Comparison of ENCODE assay signal across 21 mouse cellular contexts in genomic region chr15:99662371-99662770, GRCm38 (mm10). TPM values are rescaled to one million over a fixed set of nuclear protein-coding genes. Genes with fewer than 3 reads are reported as not detected.
DNase-seq lines count a peak whose midpoint lies in the region; ATAC-seq lines count a peak whose summit lies in the region.
"Had no signal": no experiment of that assay in that cellular context is flagged by ENCODE, and none has a peak within 500 bp of the region (broad histone marks: within the 10 kb centered on the region; RNA-seq: fewer than 3 reads in every experiment).

No protein-coding gene starts in this region.

- no peak overlapping the region for H3K4me2 ChIP-seq in hindbrain, embryonic 14.5 days (replicated peaks)
- H3K4me2 ChIP-seq in hindbrain, embryonic 16.5 days (ENCODE audit: low read length), result no peak overlapping the region
- no peak overlapping the region for H3K4me2 ChIP-seq in midbrain, embryonic 16.5 days (ENCODE audit: low read length)
- H3K4me2 ChIP-seq: forebrain, embryonic 13.5 days; liver, embryonic 15.5 days had no signal

- 64% methylated on average over 7 of the region's 7 CpGs for WGBS in hindbrain, embryonic 14.5 days
- 64% methylated on average over 7 of the region's 7 CpGs for WGBS in hindbrain, embryonic 16.5 days
- WGBS in midbrain, embryonic 16.5 days, result 49% methylated on average over 7 of the region's 7 CpGs
- WGBS in limb, embryonic 10.5 days, result 43% methylated on average over 7 of the region's 7 CpGs

- H3K4me3 ChIP-seq in hindbrain, embryonic 14.5 days (replicated peaks; ENCODE audit: low read length), result no peak overlapping the region
- no peak overlapping the region for H3K4me3 ChIP-seq in hindbrain, embryonic 16.5 days (ENCODE audit: low read length)
- H3K4me3 ChIP-seq in midbrain, embryonic 16.5 days (ENCODE audit: low read depth, low read length), result no peak overlapping the region
- no peak overlapping the region for H3K4me3 ChIP-seq in limb, embryonic 10.5 days
- H3K4me3 ChIP-seq: forebrain, embryonic 13.5 days; hindbrain, embryonic 10.5 days; liver, embryonic 15.5 days had no signal

- H3K36me3 ChIP-seq in hindbrain, embryonic 14.5 days (replicated peaks; ENCODE audit: control insufficient read depth, insufficient read depth), result no peaks in the 10 kb centered on the region
- H3K36me3 ChIP-seq in hindbrain, embryonic 16.5 days (ENCODE audit: control insufficient read depth, insufficient read depth, low read length), result no peaks in the 10 kb centered on the region
- H3K36me3 ChIP-seq in midbrain, embryonic 16.5 days (ENCODE audit: control insufficient read depth, insufficient read depth, low read length), result no peaks in the 10 kb centered on the region
- H3K36me3 ChIP-seq in limb, embryonic 10.5 days, result no peaks in the 10 kb centered on the region
- H3K36me3 ChIP-seq: hindbrain, embryonic 10.5 days; liver, embryonic 15.5 days had no signal

- no peaks in the 10 kb centered on the region for H3K9me3 ChIP-seq in hindbrain, embryonic 14.5 days (ENCODE audit: control insufficient read depth, low read length)
- H3K9me3 ChIP-seq in hindbrain, embryonic 16.5 days (ENCODE audit: control insufficient read depth, low read length), result no peaks in the 10 kb centered on the region
- no peaks in the 10 kb centered on the region for H3K9me3 ChIP-seq in midbrain, embryonic 16.5 days (replicated peaks; ENCODE audit: control insufficient read depth, low read length, poor library complexity, severe bottlenecking)
- H3K9me3 ChIP-seq in limb, embryonic 10.5 days (replicated peaks), result no peaks in the 10 kb centered on the region
- H3K9me3 ChIP-seq: forebrain, embryonic 13.5 days; hindbrain, embryonic 10.5 days; liver, embryonic 15.5 days had no signal

- DNase-seq in cerebellum, adult 9-11 months, result peak; percentile 45
- no peak for DNase-seq in cerebellum, adult 11 months
- DNase-seq in hindbrain, embryonic 14.5 days (ENCODE audit: low spot score), result no peak
- DNase-seq in R1 (ENCODE audit: low read depth, low spot score), result peak; percentile 33
- no peak for DNase-seq in right cerebral cortex, postnatal 4 days
- DNase-seq in limb, embryonic 10.5 days (ENCODE audit: low spot score), result no peak
- DNase-seq: adrenal gland, postnatal 14 days; cerebellum, adult 8-10 months; kidney, adult 11 months; left cerebral cortex, postnatal 4 days; lung, postnatal 10 days; thymus, postnatal 36 days had no signal

- no peak overlapping the region for H3K9ac ChIP-seq in hindbrain, embryonic 14.5 days
- no peak overlapping the region for H3K9ac ChIP-seq in hindbrain, embryonic 16.5 days (ENCODE audit: low read depth, low read length)
- no peak overlapping the region for H3K9ac ChIP-seq in midbrain, embryonic 16.5 days (ENCODE audit: low read depth, low read length)
- H3K9ac ChIP-seq: forebrain, embryonic 13.5 days; liver, embryonic 15.5 days had no signal

- no peak for ATAC-seq in hindbrain, embryonic 14.5 days (ENCODE audit: low FRiP score)
- no peak for ATAC-seq in hindbrain, embryonic 16.5 days
- ATAC-seq in midbrain, embryonic 16.5 days, result no peak
- ATAC-seq: activated CD4-positive, CD25-positive, alpha-beta regulatory T cell, adult 4 months; forebrain, embryonic 13.5 days had no signal

- H3K27me3 ChIP-seq in hindbrain, embryonic 14.5 days (ENCODE audit: control insufficient read depth, insufficient read depth, low read length), result no peaks in the 10 kb centered on the region
- no peaks in the 10 kb centered on the region for H3K27me3 ChIP-seq in hindbrain, embryonic 16.5 days (replicated peaks; ENCODE audit: control insufficient read depth, insufficient read depth, low read length)
- no peaks in the 10 kb centered on the region for H3K27me3 ChIP-seq in midbrain, embryonic 16.5 days (ENCODE audit: control insufficient read depth, insufficient read depth, low read depth, low read length)
- H3K27me3 ChIP-seq in limb, embryonic 10.5 days (ENCODE audit: low read depth, poor library complexity, severe bottlenecking), result peaks cover 55% of the 10 kb centered on the region

- H3K4me1 ChIP-seq in hindbrain, embryonic 14.5 days (replicated peaks; ENCODE audit: control insufficient read depth, insufficient read depth, low read length), result peaks cover 28% of the 10 kb centered on the region
- peaks cover 25% of the 10 kb centered on the region for H3K4me1 ChIP-seq in hindbrain, embryonic 16.5 days (ENCODE audit: control insufficient read depth, insufficient read depth, low read depth, low read length)
- H3K4me1 ChIP-seq in midbrain, embryonic 16.5 days (ENCODE audit: control insufficient read depth, insufficient read depth, low read length), result peaks cover 21% of the 10 kb centered on the region
- H3K4me1 ChIP-seq in limb, embryonic 10.5 days, result peaks cover 41% of the 10 kb centered on the region

- 0 out of 2 replicates have a peak overlapping the region, but pooled peaks have one; percentile 33 for H3K27ac ChIP-seq in hindbrain, embryonic 14.5 days
- H3K27ac ChIP-seq in hindbrain, embryonic 16.5 days (ENCODE audit: low read depth, low read length), result no peak overlapping the region
- peak overlapping the region; percentile 54; the same call in 1 of the 2 replicates for H3K27ac ChIP-seq in midbrain, embryonic 16.5 days (ENCODE audit: low read length)
- H3K27ac ChIP-seq in limb, embryonic 10.5 days, result no peak overlapping the region; the same call in 1 of the 2 replicates
- H3K27ac ChIP-seq: forebrain, embryonic 13.5 days; kidney, postnatal 0 days; liver, embryonic 15.5 days had no signal

RNA-seq across cellular contexts. Expression of gene Asic1, which starts 7.8 kb away (rescaled TPM):
- polyA plus RNA-seq in hindbrain, embryonic 14.5 days (2014; fragmentation: Nextera tagmentation; extraction: Ambion mirVana), result 49.7 and 51.7 TPM in 2 replicates
- polyA plus RNA-seq in hindbrain, embryonic 16.5 days (2015; fragmentation: Nextera tagmentation; extraction: Ambion mirVana), result 45.1 and 59.4 TPM in 2 replicates
- 47.9 and 53.9 TPM in 2 replicates for polyA plus RNA-seq in midbrain, embryonic 16.5 days (2015; fragmentation: Nextera tagmentation; extraction: Ambion mirVana)
- polyA plus RNA-seq in limb, embryonic 10.5 days (2016; fragmentation: Nextera tagmentation; extraction: Ambion mirVana), result 1.1 TPM in 2 replicates

RNA-seq across cellular contexts. Expression of gene Racgap1, which starts 10.9 kb away (rescaled TPM):
- 44.9 and 51.3 TPM in 2 replicates for polyA plus RNA-seq in hindbrain, embryonic 14.5 days (2014; fragmentation: Nextera tagmentation; extraction: Ambion mirVana)
- polyA plus RNA-seq in hindbrain, embryonic 16.5 days (2015; fragmentation: Nextera tagmentation; extraction: Ambion mirVana), result 56.7 and 64.6 TPM in 2 replicates
- polyA plus RNA-seq in midbrain, embryonic 16.5 days (2015; fragmentation: Nextera tagmentation; extraction: Ambion mirVana), result 39.0 and 48.9 TPM in 2 replicates
- polyA plus RNA-seq in limb, embryonic 10.5 days (2016; fragmentation: Nextera tagmentation; extraction: Ambion mirVana), result 128 and 138 TPM in 2 replicates

RNA-seq across cellular contexts. Expression of gene Smarcd1, which starts 39.6 kb away (rescaled TPM):
- 93.2 and 107 TPM in 2 replicates for polyA plus RNA-seq in hindbrain, embryonic 14.5 days (2014; fragmentation: Nextera tagmentation; extraction: Ambion mirVana)
- polyA plus RNA-seq in hindbrain, embryonic 16.5 days (2015; fragmentation: Nextera tagmentation; extraction: Ambion mirVana), result 71.7 and 86.2 TPM in 2 replicates
- 86.0 and 110 TPM in 2 replicates for polyA plus RNA-seq in midbrain, embryonic 16.5 days (2015; fragmentation: Nextera tagmentation; extraction: Ambion mirVana)
- 84.0 and 85.8 TPM in 2 replicates for polyA plus RNA-seq in limb, embryonic 10.5 days (2016; fragmentation: Nextera tagmentation; extraction: Ambion mirVana)

RNA-seq across cellular contexts. Expression of gene Gm17349, which starts 42.9 kb away (rescaled TPM):
- polyA plus RNA-seq in hindbrain, embryonic 14.5 days (2014; fragmentation: Nextera tagmentation; extraction: Ambion mirVana), result not detected in 2 replicates
- polyA plus RNA-seq in hindbrain, embryonic 16.5 days (2015; fragmentation: Nextera tagmentation; extraction: Ambion mirVana), result not detected in 2 replicates
- not detected in 2 replicates for polyA plus RNA-seq in midbrain, embryonic 16.5 days (2015; fragmentation: Nextera tagmentation; extraction: Ambion mirVana)
- not detected in 2 replicates for polyA plus RNA-seq in limb, embryonic 10.5 days (2016; fragmentation: Nextera tagmentation; extraction: Ambion mirVana)
- polyA plus RNA-seq: activated CD4-positive, CD25-positive, alpha-beta regulatory T cell, adult 4 months; forebrain, embryonic 13.5 days; heart, embryonic 14.5 days; hindbrain, embryonic 10.5 days; kidney, postnatal 0 days; liver, embryonic 15.5 days; testis, adult 2 months had no signal

RNA-seq across cellular contexts. Expression of gene Gpd1, which starts 54.9 kb away (rescaled TPM):
- 2.0 and 2.2 TPM in 2 replicates for polyA plus RNA-seq in hindbrain, embryonic 14.5 days (2014; fragmentation: Nextera tagmentation; extraction: Ambion mirVana)
- polyA plus RNA-seq in hindbrain, embryonic 16.5 days (2015; fragmentation: Nextera tagmentation; extraction: Ambion mirVana), result 3.1 and 4.6 TPM in 2 replicates
- polyA plus RNA-seq in midbrain, embryonic 16.5 days (2015; fragmentation: Nextera tagmentation; extraction: Ambion mirVana), result 1.4 and 1.7 TPM in 2 replicates
- polyA plus RNA-seq in limb, embryonic 10.5 days (2016; fragmentation: Nextera tagmentation; extraction: Ambion mirVana), result 0.29 and 0.59 TPM in 2 replicates

Comparison
In these comparisons a context has a peak if more than half of its experiments do, and no peak if none do; other contexts are left out.
1. DNase-seq: peak in cerebellum, adult 9-11 months (single experiment) and R1 (single experiment); none in cerebellum, adult 11 months (single experiment), hindbrain, embryonic 14.5 days (single experiment), right cerebral cortex, postnatal 4 days (single experiment) and limb, embryonic 10.5 days (single experiment).
2. H3K27ac ChIP-seq: peak in hindbrain, embryonic 14.5 days (single experiment) and midbrain, embryonic 16.5 days (single experiment); none in hindbrain, embryonic 16.5 days (single experiment) and limb, embryonic 10.5 days (single experiment).
3. RNA of gene Asic1, which starts 7.8 kb away (polyA plus RNA-seq): 47.9 to 53.9 TPM in midbrain, embryonic 16.5 days, 49.7 to 51.7 TPM in hindbrain, embryonic 14.5 days and 45.1 to 59.4 TPM in hindbrain, embryonic 16.5 days; 1.1 TPM in limb, embryonic 10.5 days; every median in the first group is over 10 times any median in the second.